Mouse (Mus musculus) layer of hippocampus, adult 2 months (tissue): Measurements from ENCODE around the gene Edc3. TPM values are rescaled to one million over a fixed set of nuclear protein-coding genes. Genes with fewer than 3 reads are reported as not detected.

Source experiments
- DNase-seq, 2 experiments: peaks; one replicate each; pipeline ENCODE4 v3.0.0; 2022; ENCODE audit warnings: low spot score in 2 of 2
- H3K27ac ChIP-seq: fragments of 200-600 bp; 2 replicates; pipeline ENCODE4 v1.8.1; 2022
- H3K4me3 ChIP-seq: fragments of 200-600 bp; 2 replicates; pipeline ENCODE4 v1.8.1; 2022; ENCODE audit warnings: mild to moderate bottlenecking
- CTCF ChIP-seq: fragments of 200-600 bp; conservative IDR thresholded peaks from 2 replicates; pipeline ENCODE4 v1.8.1; 2022; ENCODE audit warnings: antibody characterized with exemption, mild to moderate bottlenecking, moderate library complexity
- total RNA-seq, 2 experiments: library from RNA; stranded (reverse); gene quantifications; 2 replicates each; pipeline ENCODE4 v1.2.3; 2021

Edc3 gene
- total RNA-seq, 2 experiments from 2014 or later: 13.2 to 14.1 TPM

- TF ChIP-seq CTCF: no peak
Measured at GRCm38 (mm10) chr9:57769539-57770069, 61.3 kb downstream of the Edc3 start.

DNA sequence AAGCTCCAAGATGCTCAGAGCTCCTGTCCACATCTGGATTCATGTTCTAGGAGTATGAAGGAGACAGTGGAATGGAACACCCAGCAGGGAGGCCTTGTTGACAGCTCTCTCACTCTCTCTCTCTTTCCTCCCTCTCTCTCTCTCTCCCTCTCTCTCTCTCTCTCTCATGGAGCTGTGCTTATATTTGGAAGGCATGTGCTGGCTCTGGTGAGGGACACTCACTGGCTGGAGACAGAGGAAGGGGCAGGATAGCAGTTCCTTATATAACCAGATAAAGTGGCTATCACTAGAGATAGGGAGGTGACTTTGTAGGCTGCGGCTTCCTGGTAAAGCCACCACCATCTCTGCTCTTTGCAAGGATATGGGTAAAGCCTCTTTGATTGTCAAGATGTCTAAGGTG lies 61.9 kb downstream of the Edc3 start:
- DNase-seq: no peak
- Histone ChIP-seq H3K27ac (no peak overlapping the region), H3K4me3 (no peak overlapping the region)
- no peak for TF ChIP-seq CTCF

More at GRCm38 (mm10) chr9:57769539-57770069, 61.3 kb downstream of the Edc3 start:
- H3K4me3 ChIP-seq: no peak overlapping the region
- H3K27ac ChIP-seq: no peak overlapping the region
- no peak for DNase-seq

DNA sequence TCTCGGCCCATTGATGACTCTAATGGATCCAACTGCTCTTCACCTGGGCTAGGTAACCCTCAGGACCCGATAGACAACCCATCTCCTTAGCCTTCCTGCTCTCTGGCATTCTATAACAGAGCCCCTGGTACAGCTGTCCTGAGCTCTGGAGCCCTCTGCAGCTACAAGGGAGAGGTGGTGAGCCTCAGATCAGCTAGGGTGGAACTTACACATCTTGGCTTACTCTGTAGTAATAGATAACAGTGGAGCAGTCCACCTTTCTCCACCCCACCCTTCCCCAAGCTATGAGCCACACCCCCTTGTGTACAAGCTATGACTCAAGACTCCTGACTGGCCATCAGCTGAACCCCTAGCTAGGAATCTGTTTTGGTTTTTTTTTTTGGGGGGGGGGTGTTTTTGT lies 62.5 kb downstream of the Edc3 start:
- DNase-seq: no peak
- no peak overlapping the region for H3K4me3 ChIP-seq
- no peak for TF ChIP-seq CTCF
- no peak overlapping the region for H3K27ac ChIP-seq

- no peak overlapping the region for H3K27ac ChIP-seq
- no peak for DNase-seq
- no peak for TF ChIP-seq CTCF
- H3K4me3 ChIP-seq: no peak overlapping the region
Measured at GRCm38 (mm10) chr9:57773754-57774153, 65.4 kb downstream of the Edc3 start.

DNA sequence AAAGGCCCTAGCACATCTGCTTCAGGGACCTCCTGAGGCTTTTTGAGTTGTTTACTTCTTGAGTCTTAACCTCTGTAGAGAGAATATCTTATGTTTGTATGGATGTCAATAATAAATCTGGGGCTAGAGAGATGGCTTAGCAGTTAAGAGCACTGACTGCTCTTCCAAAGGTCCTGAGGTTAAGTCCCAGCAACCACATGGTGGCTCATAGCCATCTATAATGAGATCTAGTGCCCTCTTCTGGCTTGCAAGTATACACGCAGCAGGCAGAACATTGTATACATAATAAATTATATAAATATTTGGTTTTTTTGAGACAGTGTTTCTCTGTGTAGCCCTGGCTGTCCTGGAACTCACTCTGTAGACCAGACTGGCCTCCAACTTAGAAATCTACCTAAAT lies 65.8 kb downstream of the Edc3 start:
- Histone ChIP-seq H3K4me3 (no peak overlapping the region), H3K27ac (no peak overlapping the region)
- TF ChIP-seq CTCF: peak; percentile 73
- no peak for DNase-seq

DNA sequence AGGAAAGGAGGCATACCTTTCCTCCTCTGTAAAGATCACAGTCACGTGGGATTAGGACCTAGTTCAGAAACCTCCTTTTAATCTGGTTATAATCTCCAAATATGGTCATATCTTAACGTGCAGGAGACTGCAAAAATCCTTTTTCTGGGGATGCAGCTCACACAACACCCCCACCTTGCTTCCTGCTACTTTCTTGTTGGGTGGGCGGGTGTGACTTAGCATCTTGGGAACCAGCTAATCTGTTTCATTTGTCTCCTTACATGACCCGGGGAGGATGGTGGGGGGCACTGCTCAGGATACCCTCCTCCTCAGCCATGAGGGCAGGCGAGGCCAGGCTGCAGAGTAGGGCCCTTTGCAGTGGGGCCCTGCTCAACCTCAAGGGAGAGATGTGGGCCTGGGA lies 66.7 kb downstream of the Edc3 start:
- H3K4me3 ChIP-seq: no peak overlapping the region
- TF ChIP-seq CTCF: no peak
- no peak overlapping the region for H3K27ac ChIP-seq
- DNase-seq: no peak

DNA sequence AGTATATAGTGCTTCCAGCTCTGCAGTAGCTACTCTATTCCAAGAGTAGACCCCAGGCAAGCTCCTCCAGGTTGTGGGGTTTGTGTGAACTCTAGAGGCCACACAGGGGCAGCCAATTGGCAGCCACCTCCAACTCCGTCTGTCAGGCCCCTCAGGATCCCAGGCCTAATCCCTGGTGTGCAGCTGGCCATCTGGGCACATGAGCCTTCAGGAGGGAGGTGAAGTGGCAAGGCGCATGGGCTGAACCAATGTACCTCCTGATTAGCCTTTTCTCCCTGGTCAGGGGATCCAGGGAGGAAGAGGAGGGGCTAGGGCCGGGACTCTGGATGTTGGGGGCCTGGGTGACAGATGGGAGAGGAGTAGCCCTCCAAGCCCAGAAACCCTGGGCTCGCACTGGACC lies 67.4 kb downstream of the Edc3 start:
- TF ChIP-seq CTCF: no peak
- DNase-seq: no peak
- H3K4me3 ChIP-seq: no peak overlapping the region
- H3K27ac ChIP-seq: no peak overlapping the region

DNA sequence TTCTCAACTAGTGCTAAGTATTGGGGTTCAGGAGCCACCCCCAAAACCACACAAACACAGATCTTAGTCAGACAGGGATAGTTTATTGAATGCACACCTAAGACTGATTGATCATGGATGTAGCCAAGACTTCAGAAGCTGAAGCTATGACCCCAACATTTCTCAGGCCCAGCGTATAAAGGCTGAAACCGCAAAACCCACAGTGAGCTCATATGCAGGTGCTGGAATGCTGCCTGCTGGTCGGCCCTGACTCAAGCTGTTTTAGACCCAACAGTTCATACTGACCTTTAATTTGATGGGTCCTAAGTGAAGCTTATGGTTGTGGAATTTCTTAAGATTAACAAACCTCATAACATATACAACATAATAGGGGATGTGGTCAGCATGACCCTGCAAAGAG lies 74.3 kb downstream of the Edc3 start:
- no peak for TF ChIP-seq CTCF
- DNase-seq: no peak
- H3K27ac ChIP-seq: no peak overlapping the region
- no peak overlapping the region for H3K4me3 ChIP-seq

DNA sequence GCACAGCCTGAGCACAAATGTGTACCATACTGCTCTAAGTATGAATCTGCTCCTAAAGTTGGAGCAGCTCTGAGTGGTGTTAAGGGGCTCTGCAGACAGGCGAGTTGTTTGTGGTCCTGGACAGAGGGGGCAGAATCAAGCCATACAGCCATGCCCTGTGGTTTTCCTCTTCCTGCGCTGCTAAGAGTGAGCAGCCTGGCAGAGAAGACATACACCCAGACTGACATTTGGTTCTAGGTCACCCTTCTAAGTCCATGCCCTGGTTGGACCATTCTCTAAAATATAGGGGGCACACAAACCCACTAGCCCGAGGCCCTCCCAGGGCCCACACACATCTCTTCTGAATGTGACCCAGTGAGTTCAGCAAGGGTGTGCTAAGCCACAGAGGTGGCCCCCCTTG lies 81.4 kb downstream of the Edc3 start:
- Histone ChIP-seq H3K4me3 (no peak overlapping the region), H3K27ac (no peak overlapping the region)
- DNase-seq: no peak
- TF ChIP-seq CTCF: no peak

DNA sequence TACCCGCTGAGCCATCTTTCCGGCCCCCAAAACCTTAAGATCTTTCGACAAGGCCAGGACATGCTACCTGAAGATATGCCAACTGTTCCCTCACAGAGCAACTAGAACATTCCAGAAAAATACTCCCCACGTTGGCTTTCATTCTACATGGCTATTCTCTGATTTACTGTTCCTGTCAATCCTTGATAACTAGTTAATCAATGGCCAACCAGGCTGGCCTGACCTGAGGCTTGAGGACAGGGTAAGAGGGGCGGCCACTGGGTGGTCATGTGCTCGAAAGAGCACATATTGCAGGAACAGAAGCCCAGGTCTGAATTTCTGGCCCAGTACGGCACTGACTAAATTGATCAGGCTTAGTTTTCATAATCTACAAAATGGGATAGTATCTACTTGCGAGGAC lies 89.1 kb downstream of the Edc3 start:
- H3K27ac ChIP-seq: no peak overlapping the region
- H3K4me3 ChIP-seq: no peak overlapping the region
- no peak for TF ChIP-seq CTCF
- no peak for DNase-seq

GRCm38 (mm10) chr9:57798725-57799253 lies 90.4 kb downstream of the Edc3 start:
- Histone ChIP-seq H3K4me3 (no peak overlapping the region), H3K27ac (no peak overlapping the region)
- no peak for DNase-seq
- no peak for TF ChIP-seq CTCF

DNA sequence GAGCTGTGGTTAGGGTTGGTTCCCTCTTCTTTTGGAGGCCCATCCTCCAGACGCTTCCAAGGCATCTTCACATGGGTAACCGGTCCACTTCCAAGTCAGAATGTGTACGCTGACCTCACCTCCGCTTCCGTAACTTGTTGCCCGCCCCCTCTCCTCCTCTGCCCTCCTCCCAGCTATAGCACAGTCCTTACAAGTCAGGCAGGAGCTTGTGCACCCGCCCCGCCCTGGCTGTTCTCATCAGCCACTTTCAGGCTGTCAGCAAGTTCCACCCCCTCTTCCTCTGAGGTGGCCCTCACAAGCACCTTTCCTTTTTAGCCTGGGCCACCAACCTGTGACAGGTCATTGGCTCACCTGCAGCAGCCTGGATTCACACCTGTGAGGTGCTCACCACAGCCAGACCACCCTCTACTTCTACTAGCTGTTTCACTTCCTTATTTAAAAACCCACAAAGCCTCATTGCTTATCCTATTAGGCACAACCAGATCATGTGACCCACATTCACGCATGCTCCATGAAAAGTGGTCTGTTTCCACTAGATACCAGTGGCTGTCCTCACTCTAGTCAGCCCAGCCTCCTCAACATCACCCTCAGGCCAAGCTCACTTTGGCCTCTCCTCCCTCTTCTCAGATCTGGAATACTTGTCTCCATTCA lies 92.1 kb downstream of the Edc3 start:
- Histone ChIP-seq H3K27ac (no peak overlapping the region), H3K4me3 (no peak overlapping the region)
- no peak for DNase-seq
- TF ChIP-seq CTCF: no peak

Other genes with a start within 250 kb of the Edc3 start
- 100 to 1,000 TPM; 365 to 385 TPM for gene Scamp5, start 240.5 kb upstream of the Edc3 start, total RNA-seq
- 10 to 100 TPM in 1 of 2 experiments, 1 to 10 TPM in 1; 9.5 to 10.2 TPM for gene Rpp25, start 204.5 kb upstream of the Edc3 start, total RNA-seq
- 100 to 1,000 TPM; 372 to 376 TPM for gene Cox5a, start 187.3 kb upstream of the Edc3 start, total RNA-seq
- gene Fam219b, start 171.0 kb upstream of the Edc3 start, total RNA-seq: 10 to 100 TPM; 19.9 to 25.7 TPM
- gene Mpi, start 155.8 kb upstream of the Edc3 start, total RNA-seq: 10 to 100 TPM; 72.5 to 77.6 TPM
- gene Scamp2, start 147.6 kb upstream of the Edc3 start, total RNA-seq: 10 to 100 TPM; 22.5 to 26.3 TPM
- 10 to 100 TPM; 32.7 to 35.4 TPM for gene Ulk3, start 119.1 kb upstream of the Edc3 start, total RNA-seq
- gene Cplx3, start 102.3 kb upstream of the Edc3 start, total RNA-seq: 1 to 10 TPM; 3.7 to 5.9 TPM
- gene Lman1l, start 87.8 kb upstream of the Edc3 start, total RNA-seq: not detected
- 10 to 100 TPM; 34.7 to 37.5 TPM for gene Csk, start 54.9 kb upstream of the Edc3 start, total RNA-seq
- gene Cyp1a2, start 24.8 kb upstream of the Edc3 start, total RNA-seq: not detected
- gene Cyp1a1, start 20.6 kb upstream of the Edc3 start, total RNA-seq: under 1 TPM in 1 of 2 experiments, not detected in 1; 0.12 TPM
- 10 to 100 TPM; 80.2 to 83.4 TPM for gene Clk3, start 57.3 kb downstream of the Edc3 start, total RNA-seq
- gene Arid3b, start 128.3 kb downstream of the Edc3 start, total RNA-seq: 1 to 10 TPM; 8.1 to 9.2 TPM
- 10 to 100 TPM; 98.5 to 98.7 TPM for gene Ubl7, start 202.4 kb downstream of the Edc3 start, total RNA-seq
- 100 to 1,000 TPM in 1 of 2 experiments, 10 to 100 TPM in 1; 94.4 to 102 TPM for gene Sema7a, start 231.6 kb downstream of the Edc3 start, total RNA-seq